Mouse (Mus musculus): Measurements from ENCODE around the gene Zg16. TPM values are rescaled to one million over a fixed set of nuclear protein-coding genes. Genes with fewer than 3 reads are reported as not detected.

Zg16 gene
- polyA plus RNA-seq, 1 experiment from 2014 or later: not detected

DNA sequence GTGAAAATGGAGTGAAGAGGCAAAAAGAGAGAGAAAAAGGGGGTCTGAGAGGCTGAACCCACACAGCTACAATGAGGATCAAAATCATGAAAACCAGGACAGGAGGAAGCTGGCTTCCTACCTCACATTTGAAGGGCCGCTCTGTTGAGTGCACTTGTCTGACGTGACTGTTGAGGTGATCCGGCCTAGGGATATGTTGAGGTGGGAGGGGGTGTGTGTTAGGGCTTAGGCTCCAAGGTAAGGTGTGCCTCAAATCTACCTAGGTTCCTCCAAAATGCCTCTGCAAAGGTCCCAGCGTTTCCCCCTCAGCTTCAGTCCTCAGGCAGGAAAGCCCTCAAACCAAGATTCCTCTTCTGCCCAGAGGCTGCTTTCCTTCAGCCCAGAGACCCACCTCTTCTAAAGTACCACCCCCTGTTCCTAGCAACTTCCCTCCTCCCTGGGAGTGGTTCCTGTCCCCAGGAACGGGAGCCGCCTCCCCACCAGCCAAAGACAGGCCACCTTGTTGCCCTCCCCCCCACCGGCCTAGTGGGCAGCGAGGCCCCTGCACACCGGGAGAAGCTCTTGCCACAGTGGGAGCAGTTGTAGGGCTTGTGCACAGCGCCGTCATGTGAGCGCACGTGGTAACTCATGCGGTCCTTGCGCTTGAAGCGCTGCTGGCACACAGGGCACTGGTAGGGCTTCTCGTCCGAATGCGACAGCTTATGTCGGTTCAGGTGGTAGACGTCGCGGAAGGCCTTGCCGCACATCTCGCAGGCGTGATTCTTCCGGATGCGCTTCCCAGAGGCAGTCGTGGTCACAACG lies 62.2 kb downstream of the Zg16 start:
- peak overlapping the region; percentile 98 for H3K27ac ChIP-seq (replicated peaks)
- H3K4me3 ChIP-seq (replicated peaks): peak overlapping the region; percentile 85
- no peaks in the 10 kb centered on the region for H3K27me3 ChIP-seq
- H3K4me1 ChIP-seq: peaks cover 59% of the 10 kb centered on the region
- H3K9me3 ChIP-seq (replicated peaks): no peaks in the 10 kb centered on the region
- 1% methylated on average over 30 of the region's 30 CpGs for WGBS
- ATAC-seq (ENCODE audit: insufficient number of reproducible peaks, low FRiP score, low TSS enrichment, low read depth): peak; percentile 12; the same call in 1 of the 2 replicates
- H3K9ac ChIP-seq: peak overlapping the region; percentile 96
- H3K4me2 ChIP-seq (replicated peaks): peak overlapping the region; percentile 70
- peaks cover 34% of the 10 kb centered on the region for H3K36me3 ChIP-seq

DNA sequence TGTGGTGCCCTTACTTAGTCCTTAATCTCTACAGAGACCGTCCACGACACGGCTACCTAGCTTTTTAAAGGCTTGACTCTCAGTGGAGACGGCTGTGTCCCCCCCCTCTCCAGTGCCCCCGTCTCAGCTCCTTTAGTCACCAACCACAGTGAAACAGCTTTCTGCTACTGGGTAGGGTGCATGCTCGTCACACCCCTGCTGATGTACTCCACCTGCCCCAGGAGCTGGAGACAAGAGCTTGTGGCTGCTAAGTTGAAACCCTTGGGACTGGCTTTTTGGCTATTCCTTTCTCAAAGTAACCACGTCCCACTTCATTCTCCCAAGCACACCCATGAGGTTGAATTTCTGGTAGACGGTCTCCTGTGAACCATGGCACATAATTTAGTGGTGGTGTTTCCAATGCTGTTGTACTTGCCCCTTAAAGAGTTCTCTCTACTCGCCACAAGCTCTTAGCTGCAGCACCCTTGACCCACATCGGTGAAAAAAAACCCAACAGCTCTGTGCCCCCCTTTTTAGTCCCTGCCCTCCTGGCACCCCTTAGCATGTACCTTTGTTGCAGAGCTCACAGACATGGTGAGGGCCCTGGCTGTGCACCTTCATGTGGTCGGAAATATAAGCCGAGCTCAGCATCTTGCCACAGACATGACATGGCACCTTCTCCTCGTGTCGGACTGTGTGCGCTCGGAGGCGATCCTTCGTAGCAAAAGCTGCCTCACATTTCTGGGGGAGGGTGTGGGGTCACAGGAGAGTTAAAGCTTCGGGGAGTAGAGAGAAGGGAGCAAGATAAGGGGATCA lies 63.0 kb downstream of the Zg16 start:
- Histone ChIP-seq H3K36me3 (peaks cover 25% of the 10 kb centered on the region), H3K27me3 (no peaks in the 10 kb centered on the region), H3K4me1 (peaks cover 67% of the 10 kb centered on the region), H3K9me3 (replicated peaks) (no peaks in the 10 kb centered on the region), H3K27ac (replicated peaks) (peak overlapping the region; percentile 98; the same call in 1 of the 2 replicates), H3K9ac (peak overlapping the region; percentile 96), H3K4me3 (replicated peaks) (peak overlapping the region; percentile 85), H3K4me2 (replicated peaks) (peak overlapping the region; percentile 70)
- ATAC-seq (ENCODE audit: insufficient number of reproducible peaks, low FRiP score, low TSS enrichment, low read depth): no peak
- WGBS: 19% methylated on average over 19 of the region's 19 CpGs

DNA sequence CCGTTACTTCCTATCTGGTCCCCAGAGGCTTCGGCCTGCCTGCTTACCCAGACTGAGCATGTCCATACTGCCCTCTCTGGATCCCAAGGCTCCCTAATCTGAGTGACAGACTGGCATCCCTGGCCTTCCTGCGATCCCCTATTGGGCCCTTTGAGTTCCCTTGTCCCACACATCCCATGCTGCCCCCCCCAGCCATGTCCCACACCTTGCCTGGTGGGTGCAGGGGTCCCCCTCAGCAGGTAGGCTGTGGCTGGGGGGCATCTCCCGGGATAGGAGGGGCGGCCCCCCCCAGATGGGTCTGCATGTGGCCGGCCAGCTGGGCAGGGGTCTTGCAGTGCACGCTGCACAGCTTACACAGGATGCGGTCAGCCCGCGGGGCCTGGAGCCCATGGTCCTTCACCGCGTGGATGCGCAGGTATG lies 63.8 kb downstream of the Zg16 start:
- no peak for ATAC-seq (ENCODE audit: insufficient number of reproducible peaks, low FRiP score, low TSS enrichment, low read depth)
- H3K9me3 ChIP-seq (replicated peaks): no peaks in the 10 kb centered on the region
- peaks cover 75% of the 10 kb centered on the region for H3K4me1 ChIP-seq

DNA sequence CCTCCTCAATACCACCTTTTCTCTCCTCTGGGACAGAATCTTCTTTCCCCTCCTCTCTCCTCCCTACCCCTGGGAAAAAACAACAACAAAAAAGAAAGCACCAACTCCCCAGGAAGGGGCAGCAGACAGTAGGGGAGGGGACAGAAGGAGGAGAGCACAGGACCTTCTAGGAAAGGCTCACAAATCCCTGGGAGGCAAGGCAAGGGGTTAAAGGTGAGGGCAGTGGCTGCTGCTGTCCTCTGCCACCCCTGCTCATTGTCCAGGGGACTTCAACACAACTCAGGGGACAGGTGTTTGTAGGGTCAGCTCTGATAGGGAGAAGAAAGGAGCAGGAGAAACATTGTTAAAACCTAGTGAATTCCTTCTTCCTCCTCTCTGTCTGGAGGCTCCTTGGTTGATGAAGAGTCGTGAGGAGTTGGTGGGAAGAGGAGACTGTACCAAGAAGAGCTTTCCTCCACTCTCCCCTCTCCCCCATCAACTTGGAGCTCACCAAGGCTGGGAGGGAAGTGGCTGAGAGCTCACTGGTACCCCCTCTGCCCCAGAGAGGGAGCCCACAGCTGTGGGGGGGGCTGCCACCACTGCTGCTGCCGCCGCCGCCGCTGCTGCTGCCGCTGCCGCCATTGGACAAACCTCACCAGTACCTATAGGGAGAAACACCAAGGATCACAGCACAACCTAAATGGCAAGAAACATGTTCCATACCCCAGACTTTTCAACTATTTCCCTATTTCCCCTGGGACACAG lies 64.4 kb downstream of the Zg16 start:
- peak overlapping the region; percentile 95 for H3K27ac ChIP-seq (replicated peaks)

More for the DNA sequence above, 63.8 kb downstream of the Zg16 start:
- H3K36me3 ChIP-seq: peaks cover 23% of the 10 kb centered on the region
- WGBS: 70% methylated on average over 13 of the region's 13 CpGs
- H3K9ac ChIP-seq: 0 out of 2 replicates have a peak overlapping the region, but pooled peaks have one; percentile 23
- H3K27me3 ChIP-seq: no peaks in the 10 kb centered on the region
- H3K27ac ChIP-seq (replicated peaks): peak overlapping the region; percentile 55
- peak overlapping the region; percentile 70 for H3K4me2 ChIP-seq (replicated peaks)
- peak overlapping the region; percentile 85 for H3K4me3 ChIP-seq (replicated peaks)

DNA sequence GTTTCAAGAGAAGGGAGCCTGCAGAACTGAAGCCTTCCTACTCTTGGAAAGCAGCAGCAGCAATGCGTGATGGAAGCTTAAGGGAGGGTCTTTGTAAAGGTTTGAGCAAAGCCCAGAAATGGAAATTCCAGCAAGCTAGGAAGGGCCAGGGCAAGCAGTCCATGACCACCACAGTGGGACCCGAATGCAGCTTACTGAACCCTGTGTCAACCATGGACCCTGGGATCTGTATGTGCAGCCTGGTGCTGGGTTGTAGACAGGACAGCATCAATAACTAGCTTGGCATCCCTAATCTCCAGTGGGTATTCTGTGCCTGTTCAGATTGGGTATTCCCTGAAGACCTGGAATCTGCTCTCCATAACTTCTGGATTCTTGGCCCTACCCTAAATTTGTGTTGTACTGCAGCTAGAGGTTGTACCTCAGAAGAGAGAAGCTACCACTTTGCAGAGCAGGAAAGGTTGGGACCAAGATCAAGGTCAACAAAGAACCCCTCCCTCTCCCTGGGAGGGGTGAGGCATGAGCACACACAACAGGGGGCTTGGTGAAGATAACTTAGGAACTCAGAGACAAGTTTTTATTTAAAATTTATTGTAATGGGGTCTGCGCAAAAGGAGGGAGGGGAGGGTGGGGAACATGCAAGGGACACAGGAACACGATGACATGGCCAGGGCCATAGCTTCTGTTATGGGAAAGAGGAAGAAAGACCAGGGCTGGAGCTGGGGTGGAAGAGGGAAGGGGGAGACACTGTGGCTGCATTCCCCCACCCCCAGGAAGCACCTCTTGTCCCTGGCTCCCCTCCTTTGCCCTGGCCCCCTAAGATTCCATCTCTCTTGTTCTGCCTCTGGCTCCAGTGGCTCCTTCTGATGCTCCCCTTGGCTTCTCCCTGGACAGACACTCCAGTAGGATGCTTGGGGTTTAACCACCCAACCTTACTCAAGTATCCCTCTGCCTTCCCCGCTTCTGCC lies 65.3 kb downstream of the Zg16 start:
- WGBS: 40% methylated on average over 5 of the region's 5 CpGs
- H3K4me3 ChIP-seq (replicated peaks): peak overlapping the region; percentile 85
- H3K9ac ChIP-seq: peak overlapping the region; percentile 57
- H3K9me3 ChIP-seq (replicated peaks): no peaks in the 10 kb centered on the region
- H3K4me2 ChIP-seq (replicated peaks): peak overlapping the region; percentile 89
- no peak for ATAC-seq (ENCODE audit: insufficient number of reproducible peaks, low FRiP score, low TSS enrichment, low read depth)
- H3K4me1 ChIP-seq: peaks cover 77% of the 10 kb centered on the region
- peak overlapping the region; percentile 95 for H3K27ac ChIP-seq (replicated peaks)
- no peaks in the 10 kb centered on the region for H3K27me3 ChIP-seq
- peaks cover 23% of the 10 kb centered on the region for H3K36me3 ChIP-seq

More for the DNA sequence above, 64.4 kb downstream of the Zg16 start:
- H3K27me3 ChIP-seq: no peaks in the 10 kb centered on the region
- 72% methylated on average over 7 of the region's 7 CpGs for WGBS
- no peak for ATAC-seq (ENCODE audit: insufficient number of reproducible peaks, low FRiP score, low TSS enrichment, low read depth)
- peak overlapping the region; percentile 70 for H3K4me2 ChIP-seq (replicated peaks)
- H3K9ac ChIP-seq: 0 out of 2 replicates have a peak overlapping the region, but pooled peaks have one; percentile 23
- H3K9me3 ChIP-seq (replicated peaks): no peaks in the 10 kb centered on the region
- peak overlapping the region; percentile 85 for H3K4me3 ChIP-seq (replicated peaks)
- peaks cover 23% of the 10 kb centered on the region for H3K36me3 ChIP-seq
- H3K4me1 ChIP-seq: peaks cover 75% of the 10 kb centered on the region

DNA sequence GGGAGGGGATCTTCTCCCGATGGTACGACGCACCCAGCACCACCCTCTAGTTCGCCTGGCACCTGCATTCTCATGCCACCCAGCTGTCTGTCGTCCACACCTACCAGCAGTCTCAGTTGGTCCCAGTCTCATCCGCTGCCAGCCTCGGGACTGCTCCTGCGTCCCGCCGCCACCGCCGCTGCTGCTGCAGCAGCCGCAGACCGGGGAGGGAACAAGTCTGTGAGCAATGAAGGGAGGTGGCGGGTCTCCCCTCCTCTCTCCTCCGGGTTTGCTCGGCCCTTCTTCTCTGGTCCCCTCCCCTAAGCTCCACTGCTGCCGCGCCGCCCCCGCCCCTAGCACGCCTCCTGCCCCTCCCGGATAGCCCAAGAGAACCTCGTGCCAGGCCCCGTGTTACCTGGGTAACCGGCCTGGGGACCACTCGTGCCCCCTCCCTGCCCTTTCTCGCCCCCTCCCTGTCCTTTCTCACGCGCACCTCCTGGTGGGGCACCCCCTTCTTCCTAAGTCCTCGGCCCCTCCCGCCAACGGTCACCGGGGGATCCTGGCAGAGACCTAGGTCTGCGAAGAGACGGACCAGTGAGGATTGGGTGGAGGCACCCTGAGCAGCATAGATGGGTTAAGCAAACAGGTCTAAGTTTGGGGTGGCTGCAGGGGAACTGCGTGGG lies 66.1 kb downstream of the Zg16 start, which contains the start of the genes Gm42742 and Prrt2:
Gm42742 (minus strand) TSS at position 197 of the 662 bp plus-strand sequence.
Prrt2 (minus strand) TSS at position 311 of the 662 bp plus-strand sequence.
- H3K4me2 ChIP-seq (replicated peaks): peak within 1 kb of the TSS; percentile 89
- peaks cover 23% of the 10 kb centered on the region for H3K36me3 ChIP-seq
- H3K27ac ChIP-seq (replicated peaks): peak within 1 kb of the TSS; percentile 95
- peak; percentile 59 for ATAC-seq (ENCODE audit: insufficient number of reproducible peaks, low FRiP score, low TSS enrichment, low read depth)
- H3K4me1 ChIP-seq: peaks cover 81% of the 10 kb centered on the region
- peak within 1 kb of the TSS; percentile 66 for H3K4me3 ChIP-seq (replicated peaks)
- peak within 1 kb of the TSS; percentile 57 for H3K9ac ChIP-seq
- H3K9me3 ChIP-seq (replicated peaks): no peaks in the 10 kb centered on the region
- under 1% methylated on average over 37 of the region's 37 CpGs for WGBS
- H3K27me3 ChIP-seq: no peaks in the 10 kb centered on the region

DNA sequence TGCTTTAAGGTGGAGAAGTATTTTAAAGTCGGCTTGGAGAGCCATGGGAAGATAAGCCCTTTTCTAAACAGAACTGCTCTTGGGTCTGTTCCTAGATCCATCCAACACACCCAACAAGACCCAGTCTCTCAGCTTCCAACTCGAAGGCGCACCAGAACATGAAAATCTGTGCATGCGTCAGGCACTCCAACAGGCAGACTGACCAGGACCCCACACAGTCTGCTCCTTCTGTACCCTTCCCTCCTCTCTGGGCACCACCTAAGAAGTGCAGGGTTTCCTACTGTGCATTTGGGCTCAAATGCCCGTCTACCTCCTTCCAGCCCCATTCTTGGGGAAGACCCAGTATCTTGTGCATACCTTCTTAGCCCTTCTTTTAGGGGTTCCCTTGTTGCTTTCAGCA lies 66.6 kb downstream of the Zg16 start:
- Histone ChIP-seq H3K9me3 (replicated peaks) (no peaks in the 10 kb centered on the region), H3K4me1 (peaks cover 87% of the 10 kb centered on the region), H3K9ac (peak overlapping the region; percentile 57), H3K4me2 (replicated peaks) (peak overlapping the region; percentile 89), H3K27ac (replicated peaks) (peak overlapping the region; percentile 95), H3K36me3 (peaks cover 28% of the 10 kb centered on the region), H3K4me3 (replicated peaks) (peak overlapping the region; percentile 66), H3K27me3 (no peaks in the 10 kb centered on the region)
- no peak for ATAC-seq (ENCODE audit: insufficient number of reproducible peaks, low FRiP score, low TSS enrichment, low read depth)
- 21% methylated on average over 5 of the region's 5 CpGs for WGBS

DNA sequence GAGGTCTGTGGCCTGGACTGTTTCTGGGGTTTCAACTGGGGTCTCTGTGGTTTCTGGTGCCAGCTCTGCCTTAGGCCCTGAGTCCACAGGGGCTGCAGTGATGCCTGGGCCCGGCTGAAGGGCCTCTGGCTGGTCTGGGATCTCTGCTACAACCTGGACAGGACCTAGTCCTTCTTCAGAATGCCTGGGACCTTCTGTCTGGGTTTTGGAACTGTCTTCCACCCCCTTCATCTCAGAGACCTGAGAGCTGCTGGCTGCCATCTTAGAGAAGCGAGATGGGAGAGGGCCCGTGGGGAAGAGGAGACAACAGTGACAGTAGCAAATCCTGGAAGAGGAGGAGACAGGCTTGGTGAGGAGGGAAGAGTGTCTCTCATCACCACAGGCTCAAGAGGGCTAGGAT lies 67.1 kb downstream of the Zg16 start:
- H3K4me3 ChIP-seq (replicated peaks): peak overlapping the region; percentile 66
- peak overlapping the region; percentile 57 for H3K9ac ChIP-seq
- ATAC-seq (ENCODE audit: insufficient number of reproducible peaks, low FRiP score, low TSS enrichment, low read depth): no peak
- H3K4me1 ChIP-seq: peaks cover 91% of the 10 kb centered on the region
- no peaks in the 10 kb centered on the region for H3K27me3 ChIP-seq
- 27% methylated on average over 3 of the region's 3 CpGs for WGBS
- peaks cover 32% of the 10 kb centered on the region for H3K36me3 ChIP-seq
- peak overlapping the region; percentile 89 for H3K4me2 ChIP-seq (replicated peaks)
- peak overlapping the region; percentile 95 for H3K27ac ChIP-seq (replicated peaks)
- no peaks in the 10 kb centered on the region for H3K9me3 ChIP-seq (replicated peaks)

DNA sequence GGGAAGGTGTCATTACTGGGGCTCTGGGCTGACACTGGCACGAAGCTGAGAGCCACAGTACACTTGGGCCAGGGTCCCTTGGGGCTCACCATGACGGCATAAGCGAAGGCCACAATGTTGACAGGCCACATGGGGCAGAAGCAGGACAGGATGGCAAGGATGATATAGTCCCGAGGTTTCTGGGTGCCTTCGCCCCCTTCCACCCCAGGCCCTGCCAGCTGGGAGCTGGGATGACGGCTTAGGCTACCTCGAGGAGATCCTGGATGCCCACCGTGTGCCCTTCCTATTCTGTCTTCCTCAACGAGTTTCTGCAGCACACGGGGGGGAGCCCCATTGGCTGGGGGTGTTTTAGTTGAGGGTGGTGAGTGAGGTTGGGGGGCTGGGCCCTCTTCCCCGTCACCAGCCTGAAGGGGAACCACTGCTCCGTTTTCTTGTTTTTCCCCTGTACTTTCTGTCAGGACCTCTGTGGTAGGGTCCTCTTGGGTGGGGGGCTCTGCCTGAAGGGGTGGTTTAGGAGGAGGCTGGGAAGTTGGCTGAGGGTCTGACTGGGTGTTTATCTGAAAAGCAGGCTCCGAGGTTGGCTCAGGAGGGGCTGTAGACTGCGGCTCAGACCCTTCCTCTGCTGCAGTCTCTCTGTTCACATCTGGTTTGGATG lies 67.7 kb downstream of the Zg16 start:
- no peaks in the 10 kb centered on the region for H3K27me3 ChIP-seq
- no peak for ATAC-seq (ENCODE audit: insufficient number of reproducible peaks, low FRiP score, low TSS enrichment, low read depth)
- peak overlapping the region; percentile 95 for H3K27ac ChIP-seq (replicated peaks)
- peak overlapping the region; percentile 89 for H3K4me2 ChIP-seq (replicated peaks)
- peak overlapping the region; percentile 57 for H3K9ac ChIP-seq
- peaks cover 91% of the 10 kb centered on the region for H3K4me1 ChIP-seq
- peaks cover 38% of the 10 kb centered on the region for H3K36me3 ChIP-seq
- 48% methylated on average over 14 of the region's 14 CpGs for WGBS
- H3K9me3 ChIP-seq (replicated peaks): no peaks in the 10 kb centered on the region
- peak overlapping the region; percentile 66 for H3K4me3 ChIP-seq (replicated peaks)

All from embryonic facial prominence, embryonic 15.5 days (tissue).